Mouse (Mus musculus): ENCODE results near the gene Fbln5.
A peak's percentile ranks its signal among the peaks of the same experiment; 100 is the strongest.

Fbln5 gene

DNA sequence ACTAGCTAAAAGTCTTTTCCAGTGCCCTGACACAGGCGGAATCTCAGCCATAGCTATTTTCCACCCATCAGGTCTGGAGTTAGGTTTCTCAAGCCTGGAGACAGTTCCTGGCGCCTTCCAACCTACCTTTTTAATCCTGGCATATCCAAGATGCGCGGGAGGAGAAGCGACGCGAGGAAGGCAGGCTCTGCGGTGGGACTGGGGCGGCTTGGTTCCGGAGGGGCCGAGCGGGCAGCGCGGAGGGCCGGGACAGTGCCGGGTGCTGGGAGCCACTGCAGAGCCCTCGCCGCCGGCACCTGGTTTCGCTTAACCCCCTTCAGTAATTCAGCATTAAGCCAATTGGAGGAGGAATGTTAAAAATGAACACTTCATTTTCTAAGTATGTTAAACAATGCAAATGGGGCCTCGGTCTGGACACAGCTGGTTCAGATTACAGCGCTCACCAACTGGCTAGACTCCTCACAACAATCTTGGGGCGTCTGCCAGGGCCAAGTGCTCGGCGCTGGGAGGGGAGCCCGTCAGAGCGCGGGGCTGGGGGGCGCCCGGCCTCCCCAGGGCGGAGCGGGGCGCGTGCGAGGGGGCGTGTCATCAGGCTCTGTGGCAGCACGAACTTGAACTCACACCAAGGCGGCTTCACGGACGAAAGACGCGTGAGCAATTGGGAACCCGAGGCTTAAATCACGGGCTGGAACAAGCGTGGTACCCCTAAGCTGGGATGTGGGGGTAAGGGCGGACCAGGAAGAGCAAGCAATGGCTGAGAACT lies at the start of gene Fbln5:
Fbln5 (minus strand) TSS at position 448 of the 763 bp plus-strand sequence.
- peak; percentile 75 for DNase-seq

DNA sequence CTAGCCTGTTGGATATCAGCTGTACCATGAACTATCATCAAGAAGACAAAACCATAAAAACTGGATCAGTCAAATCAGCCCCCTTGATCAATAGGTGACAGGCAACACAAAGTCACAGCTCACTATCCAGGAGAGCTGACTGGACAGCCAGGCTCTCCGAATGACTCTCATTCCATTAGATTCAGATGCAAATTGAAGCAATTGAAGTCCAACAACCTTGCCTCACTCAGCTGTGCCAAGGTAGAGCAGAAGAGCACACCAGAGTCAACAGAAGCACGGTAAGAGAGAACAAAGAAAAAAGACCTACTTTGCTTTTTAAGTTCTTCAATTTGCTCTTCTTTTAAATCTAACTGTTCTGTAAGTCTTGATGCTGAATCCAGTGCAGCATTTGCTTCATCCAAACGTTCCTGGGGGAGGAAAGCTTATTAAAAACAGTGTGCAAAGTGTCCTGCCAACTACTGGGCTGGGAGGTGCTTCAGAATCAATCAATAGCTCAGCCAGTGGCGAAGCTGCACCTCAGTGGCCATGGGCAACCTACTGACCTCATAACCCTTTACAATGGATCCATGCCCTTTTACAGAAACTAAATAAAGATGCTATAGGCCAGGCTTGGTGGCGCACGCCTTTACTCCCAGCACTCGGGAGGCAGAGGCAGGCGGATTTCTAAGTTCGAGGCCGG lies 43.6 kb upstream of the Fbln5 start:
- DNase-seq: no peak

DNA sequence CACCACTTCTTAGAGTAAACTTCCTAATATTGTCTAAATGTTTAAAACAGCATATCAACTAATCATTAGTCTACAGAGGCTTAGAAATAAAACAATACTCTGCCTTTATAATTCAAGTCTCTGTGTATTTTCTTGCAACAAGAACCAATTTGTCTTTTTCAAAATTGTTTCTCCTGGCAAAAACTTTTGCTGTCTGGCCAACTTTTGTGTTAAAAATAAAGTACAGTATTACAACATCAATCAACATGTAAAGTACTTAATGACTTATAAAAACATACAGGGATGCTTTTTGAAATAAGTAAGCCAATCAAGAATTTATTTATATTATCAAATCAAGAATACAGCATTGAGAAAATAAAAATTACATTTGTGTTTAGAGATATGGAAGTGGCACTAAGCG lies 41.4 kb upstream of the Fbln5 start:
- no peak for DNase-seq

DNA sequence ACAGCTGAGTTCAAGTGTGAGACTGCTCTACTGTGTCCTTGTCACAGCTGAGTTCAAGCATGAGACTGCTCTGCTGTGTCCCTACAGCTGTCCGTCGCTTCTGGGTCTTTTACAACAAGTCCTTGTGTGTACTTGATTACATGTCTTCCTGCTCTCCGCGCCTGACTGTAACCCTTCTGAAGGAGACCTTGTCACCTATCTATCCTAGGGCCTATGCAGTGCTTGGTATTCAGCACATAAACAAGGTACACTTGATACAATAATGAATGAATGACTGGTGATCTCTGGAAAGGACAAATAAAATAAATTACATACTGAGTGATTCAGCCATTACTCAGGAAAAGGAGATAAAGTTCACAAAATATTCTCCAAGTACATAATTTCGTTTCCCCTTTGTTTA lies 39.2 kb upstream of the Fbln5 start:
- no peak for DNase-seq

DNA sequence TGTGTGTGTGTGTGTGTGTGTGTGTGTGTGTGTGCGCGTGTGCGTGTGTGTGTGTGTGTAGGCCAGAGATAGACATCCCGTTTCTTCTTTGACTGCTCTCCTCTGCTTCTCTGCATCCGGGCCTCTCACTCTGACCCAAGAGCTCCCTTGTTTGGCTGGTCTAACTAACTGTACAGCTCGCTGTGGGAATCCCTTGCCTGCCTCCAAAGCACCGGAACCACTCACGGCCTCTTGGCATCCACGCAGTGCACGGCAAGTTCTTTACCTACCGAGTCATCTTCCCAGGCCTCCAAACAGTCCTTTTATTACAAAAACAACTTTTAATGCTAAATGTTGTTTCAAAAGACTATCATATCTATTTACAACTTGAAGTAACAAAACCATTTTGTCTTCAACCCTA lies 35.5 kb upstream of the Fbln5 start:
- DNase-seq: no peak

DNA sequence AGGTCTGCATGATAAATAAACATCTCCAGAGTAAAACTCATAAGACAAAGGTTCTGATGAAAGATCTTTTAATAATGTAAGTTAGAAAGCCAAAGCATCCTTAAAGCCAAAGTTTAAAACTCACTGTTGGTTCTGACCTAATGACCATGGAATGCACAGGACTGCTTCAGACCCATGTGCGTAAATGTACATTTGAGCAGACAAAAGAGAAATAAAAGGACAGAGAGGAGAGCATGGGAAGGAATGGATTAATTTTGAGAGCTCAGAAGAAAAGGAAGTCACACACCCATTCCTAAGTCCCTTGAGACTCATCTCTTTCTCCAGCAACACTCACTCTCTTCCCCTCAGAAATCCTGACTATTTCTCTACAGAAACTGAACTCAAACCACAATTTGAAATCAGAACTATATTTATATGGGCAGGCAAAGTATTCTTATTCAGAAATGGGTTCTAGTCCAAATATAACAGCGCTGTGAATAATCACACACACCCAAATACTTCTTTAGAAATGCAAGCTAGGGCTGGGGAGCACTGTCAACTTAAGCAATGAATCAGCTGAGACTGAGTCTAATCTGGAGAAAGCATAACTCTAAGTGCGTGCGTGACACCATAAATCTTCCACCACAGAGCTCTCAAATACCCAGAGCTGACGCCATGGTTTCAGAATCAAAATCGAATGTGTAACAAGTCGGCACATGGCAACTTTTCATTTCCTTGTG lies 33.1 kb upstream of the Fbln5 start:
- DNase-seq: no peak

DNA sequence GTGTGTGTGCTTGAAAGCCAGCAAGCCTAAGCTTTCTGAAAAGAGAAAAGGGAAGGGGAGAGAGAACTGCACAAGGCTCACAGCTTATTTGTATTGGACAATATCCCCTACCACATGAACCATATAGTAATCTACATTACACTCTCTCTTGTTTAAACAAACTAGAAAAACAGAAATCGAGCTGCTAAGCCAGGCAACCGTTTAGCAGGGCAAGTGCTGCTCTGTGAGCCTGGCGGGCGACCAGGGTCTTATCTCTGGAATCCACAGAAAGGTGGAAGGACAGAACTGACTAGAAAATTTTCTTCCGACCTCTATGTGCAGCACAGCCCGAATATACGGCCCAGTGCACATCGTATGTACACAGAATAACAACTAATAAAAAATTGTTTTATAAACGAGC lies 32.5 kb upstream of the Fbln5 start:
- DNase-seq: no peak

DNA sequence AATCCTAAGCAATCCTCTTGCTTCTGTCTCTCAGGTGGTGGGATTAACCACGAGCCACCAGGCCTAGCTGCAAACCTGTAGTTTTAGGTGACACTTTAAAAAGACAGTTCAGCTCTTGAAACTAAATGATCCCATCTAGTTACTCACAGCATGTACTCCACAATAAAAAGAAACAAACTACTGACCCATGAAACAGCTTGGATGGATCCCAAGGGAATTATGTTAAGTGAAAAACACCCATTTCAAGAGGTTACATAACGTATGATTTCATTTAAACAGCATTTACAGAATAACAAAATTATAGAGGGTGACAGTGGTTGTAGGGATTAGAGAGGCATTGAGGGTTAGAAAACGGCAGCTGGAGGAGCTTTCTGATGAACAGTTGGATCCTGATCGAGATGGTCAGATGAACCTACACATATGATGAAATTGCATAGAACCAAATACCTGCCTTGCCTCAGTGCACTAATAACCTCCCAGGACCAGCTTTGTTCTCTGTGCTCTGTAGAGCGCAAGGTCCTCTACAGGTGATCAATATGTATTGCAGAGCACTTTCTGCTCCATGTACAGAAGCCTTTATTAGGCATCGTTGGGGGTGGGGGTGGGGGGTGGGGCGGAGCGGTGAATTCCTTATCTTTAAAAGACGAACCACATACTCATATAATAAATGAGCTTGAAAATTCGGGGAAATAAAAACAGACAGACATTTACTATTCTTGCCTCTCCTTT lies 17.9 kb upstream of the Fbln5 start:
- no peak for DNase-seq

DNA sequence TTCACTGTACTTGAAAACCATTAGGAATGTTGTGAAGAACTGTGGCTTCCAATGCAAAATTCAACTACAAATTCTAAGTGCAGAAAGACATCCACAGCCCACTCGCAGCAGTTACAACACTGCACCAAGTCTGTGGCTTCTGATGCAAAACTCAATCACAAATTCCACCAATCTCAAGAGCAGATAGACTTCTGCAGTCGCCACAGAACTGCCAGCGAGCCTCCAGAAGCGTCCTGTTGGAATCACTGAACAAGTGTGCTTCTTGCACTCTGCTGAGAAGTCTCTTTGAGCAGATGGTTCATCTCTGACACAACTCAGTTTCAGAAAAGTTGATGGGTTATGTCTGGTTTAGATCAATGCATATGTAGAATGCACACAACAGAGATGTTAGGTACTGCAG lies 15.9 kb upstream of the Fbln5 start:
- no peak for DNase-seq

DNA sequence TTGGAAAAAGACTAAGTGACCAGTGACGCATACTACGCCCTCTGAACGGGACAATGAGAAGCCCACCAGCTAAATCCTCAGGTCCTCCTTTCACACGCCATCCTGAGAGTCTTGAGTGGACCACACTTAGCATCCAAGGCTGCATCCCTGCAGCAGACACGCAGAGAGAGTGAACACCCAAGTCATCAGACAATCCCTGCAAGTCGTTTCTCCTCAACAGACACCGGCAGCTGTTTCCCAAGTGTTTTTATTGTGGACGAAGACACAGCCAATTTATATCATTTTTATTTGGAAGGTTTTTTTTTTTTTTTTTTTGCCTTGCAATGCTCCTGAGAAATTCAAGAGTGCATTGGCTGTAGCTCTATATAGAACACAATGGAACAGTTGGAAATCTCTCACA lies 14.9 kb upstream of the Fbln5 start:
- no peak for DNase-seq

DNA sequence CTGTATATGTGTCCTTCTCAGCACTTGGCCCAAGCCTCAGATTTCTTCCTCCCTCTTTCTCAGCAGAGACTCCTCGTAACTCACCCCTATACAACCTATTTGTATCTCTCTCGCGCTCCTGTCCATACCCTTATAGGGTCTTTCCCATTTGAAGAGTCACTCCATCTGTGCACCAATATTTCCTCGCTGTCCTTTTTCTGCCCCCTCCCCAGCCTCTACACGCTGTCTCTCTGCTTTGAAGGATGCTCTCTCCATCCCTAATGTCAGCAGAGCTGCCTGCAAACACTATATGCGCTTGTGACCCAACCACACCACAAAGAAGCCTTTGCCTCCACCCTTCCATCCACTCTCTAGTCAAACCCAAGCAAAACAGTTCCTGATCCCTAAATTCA lies 14.3 kb upstream of the Fbln5 start:
- no peak for DNase-seq

DNA sequence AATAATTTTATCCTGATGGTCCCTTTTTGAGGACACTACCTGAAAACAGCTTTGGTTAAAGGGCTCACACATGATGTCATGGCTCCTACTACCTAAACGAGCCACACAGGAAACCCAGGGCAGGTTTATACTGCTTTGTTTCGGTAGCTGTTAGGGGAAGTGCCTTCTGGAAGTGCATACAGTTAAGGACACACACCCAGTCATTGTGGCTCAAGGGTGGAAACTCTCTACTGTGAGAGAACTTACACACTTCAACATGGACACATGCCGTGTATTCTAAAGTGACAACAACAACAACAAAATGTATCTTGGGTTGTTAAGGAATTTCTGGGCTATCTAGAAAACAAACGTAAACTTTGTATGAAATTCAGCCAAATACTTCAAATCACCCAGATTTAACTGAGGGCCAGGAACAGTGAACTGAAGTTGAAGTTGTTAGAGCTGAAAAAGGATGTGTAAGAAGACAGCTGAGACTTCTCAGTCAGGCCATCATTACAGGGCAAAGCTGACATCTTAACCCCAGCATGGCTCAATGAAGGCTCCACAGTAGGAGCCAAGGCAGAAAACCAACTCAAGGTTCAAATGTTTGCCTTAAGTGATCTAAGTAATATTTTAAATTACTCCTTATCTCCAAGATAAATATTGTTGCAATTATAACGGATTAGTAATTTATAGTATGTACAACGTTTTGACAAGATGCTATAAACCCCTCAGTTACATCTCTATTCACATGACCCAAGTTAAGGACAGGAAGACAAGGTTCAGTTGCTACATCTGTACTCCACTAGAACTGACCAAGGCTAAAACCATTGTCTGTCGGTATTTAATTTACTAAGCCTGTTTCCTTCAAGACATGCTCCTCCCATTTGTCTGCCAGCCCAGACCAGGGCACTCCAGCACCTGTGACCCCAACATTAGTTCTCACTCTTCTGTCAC lies 13.6 kb upstream of the Fbln5 start:
- no peak for DNase-seq

DNA sequence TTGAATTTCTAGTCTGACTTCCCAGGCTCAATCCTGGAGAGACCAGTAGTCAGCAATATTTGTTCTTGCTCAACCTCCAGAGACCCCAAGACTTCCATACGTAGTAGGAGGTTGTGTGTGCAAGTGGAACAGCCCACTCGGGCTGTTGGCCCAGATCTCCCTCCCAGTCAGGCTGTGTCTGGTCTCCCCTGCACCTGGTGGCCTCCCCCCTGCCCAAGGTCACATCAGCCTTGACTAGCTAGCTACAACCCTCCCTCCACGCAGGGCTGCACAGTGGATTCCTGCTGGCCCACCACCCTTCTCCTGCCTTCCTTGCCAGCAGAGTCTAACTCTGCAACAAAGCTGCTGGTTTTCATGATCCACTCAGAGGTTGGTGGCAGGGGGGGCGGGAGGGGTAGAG lies 12.4 kb upstream of the Fbln5 start:
- no peak for DNase-seq

DNA sequence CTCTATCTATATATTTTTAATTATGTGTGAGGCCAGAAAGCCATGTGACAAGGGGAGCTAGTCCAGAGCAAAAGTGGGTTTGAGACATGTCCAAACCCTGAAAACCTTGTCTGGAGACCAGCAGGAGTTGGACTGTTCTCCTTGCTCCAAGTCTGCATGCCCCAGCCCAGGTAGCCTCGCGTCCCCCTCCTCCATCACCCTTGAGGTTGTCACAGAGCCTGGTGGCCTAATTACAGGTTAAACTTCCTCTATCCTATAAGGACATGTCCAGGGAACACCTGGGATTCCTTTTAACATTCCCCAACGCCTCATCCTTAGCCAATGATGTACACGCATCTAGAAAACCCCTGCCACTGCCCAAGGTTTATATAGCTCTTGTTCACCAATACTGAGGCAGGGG lies 4.3 kb upstream of the Fbln5 start:
- no peak for DNase-seq

DNA sequence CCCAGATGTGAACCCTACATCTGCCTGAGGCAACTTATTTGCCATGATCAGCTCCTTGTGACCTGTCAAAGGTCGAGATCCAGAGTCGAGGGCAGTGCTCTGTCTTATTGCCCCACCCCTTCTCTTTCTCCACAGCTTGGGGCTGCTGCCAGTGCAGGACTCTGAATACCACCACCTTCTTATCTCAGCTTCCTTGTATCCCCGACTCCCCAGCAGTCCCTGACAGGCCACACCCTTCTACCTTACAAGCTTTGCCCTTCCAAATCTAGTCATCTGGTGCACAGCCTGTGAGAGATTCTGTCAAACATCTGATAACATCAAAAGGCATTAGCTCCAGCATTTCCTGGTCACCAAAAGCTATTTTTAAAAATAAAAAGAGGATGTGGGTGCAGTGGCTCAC lies 2.7 kb upstream of the Fbln5 start:
- no peak for DNase-seq

DNA sequence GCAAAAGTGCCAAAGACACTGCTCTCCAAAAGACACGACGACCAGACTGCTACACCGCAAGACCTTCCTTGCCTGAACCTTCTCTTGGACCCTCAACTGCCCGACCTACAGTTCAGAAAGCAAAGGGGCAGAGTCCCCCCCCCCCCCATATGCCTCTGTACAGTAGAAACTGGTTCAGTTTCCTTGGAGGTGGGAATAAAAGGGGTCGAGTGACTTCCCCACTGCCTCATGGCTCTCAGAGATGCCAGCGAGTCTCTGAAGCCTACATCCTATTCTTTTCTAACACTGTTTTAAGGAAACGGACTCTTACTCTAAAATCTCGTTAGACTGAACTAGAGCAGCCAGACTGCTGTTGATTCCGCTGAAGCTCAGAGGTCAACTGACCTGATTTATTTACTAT lies 715 bp upstream of the Fbln5 start:
- no peak for DNase-seq

DNA sequence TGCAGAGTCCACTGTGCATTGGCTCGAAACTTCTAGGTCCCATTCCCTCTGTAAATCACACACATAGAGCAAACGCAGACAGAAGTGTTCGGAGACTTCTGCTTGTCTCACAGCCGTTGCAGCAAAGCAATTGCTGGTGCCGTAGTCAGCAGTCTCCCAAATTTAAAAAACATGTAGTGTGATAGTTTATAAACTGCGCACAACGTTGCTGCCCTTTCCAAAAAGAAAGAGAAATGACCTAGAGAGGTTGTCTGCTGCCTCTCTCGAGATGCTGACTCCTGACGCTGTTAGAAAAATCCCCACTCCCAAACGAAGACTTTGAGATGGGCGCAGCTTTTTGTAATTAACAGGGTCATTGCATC lies 628 bp downstream of the Fbln5 start:
- no peak for DNase-seq

DNA sequence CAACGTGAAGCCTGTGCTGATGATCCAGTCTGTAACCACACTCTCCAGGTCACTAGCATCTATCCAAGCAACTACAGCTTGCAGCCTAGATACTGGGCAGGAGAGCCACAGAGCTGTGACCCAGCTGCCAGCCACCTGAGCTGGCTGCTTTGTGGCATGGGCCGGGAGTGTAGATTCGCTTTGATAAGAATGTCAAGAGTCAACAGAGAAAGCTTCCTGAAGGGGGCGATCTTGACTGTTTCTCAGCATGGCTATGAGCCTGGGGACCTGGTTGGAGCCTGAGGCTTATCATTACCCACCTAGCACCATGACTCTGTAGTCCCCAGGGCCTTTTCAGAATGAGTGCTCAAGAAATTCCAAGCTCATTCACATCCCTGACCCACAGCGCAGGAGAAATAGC lies 2.0 kb downstream of the Fbln5 start:
- DNase-seq: peak; percentile 71

DNA sequence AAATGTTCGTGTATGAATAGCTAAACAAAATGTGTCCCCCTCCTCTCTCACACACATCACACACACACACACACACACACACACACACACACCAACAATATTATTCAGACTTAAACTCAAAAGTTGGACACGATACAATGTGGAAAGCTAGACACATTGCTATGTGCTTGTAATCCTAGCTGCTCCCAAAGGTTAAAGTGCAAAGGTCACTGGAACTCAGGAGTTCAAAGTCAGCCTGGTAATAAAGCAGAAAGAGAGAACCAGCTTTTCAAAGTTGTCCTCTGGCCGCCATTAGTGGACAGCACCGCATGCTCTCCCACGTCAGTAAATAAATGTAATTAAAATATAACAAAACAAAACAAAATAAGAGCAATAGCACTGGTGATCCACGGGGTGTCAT lies 3.1 kb downstream of the Fbln5 start:
- DNase-seq: no peak

DNA sequence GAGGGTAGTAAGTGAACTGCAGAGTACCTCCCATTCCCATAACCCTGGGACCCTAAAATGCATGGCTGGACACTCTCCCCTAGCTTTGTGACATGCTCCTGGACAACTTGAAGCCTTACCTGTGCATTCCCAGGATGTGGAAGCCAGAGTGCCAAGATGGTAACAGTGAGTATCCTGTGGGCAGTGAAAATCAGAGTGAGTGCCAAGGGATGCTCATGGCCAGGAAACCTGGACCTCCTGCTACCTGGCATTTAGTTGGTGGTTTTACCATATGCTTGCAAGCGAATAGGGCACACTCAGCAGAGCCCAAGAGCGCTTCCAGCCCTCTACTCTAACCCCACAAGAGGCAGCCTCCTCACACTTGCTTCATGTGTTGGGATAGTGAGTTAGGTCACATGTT lies 4.4 kb downstream of the Fbln5 start:
- DNase-seq: no peak

DNA sequence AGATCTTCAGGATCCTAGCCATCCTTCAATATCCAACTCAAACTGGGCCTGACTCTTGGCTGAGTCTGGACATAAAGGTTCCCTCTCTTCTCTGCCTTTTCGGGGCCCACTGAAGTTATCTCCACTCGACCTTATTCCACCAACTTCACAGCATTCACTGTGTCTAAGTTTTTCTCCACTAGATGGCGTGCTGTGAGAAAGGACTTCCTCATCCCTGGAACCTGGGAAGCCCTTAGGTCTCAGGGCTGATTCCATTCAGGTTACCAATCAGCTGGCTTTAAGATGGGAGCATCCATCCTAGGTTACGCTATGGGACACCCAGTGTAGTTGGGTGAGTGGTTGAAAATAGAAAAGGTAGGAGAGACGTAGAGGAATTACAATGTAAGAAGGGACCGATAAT lies 7.7 kb downstream of the Fbln5 start:
- DNase-seq: peak; percentile 68

DNA sequence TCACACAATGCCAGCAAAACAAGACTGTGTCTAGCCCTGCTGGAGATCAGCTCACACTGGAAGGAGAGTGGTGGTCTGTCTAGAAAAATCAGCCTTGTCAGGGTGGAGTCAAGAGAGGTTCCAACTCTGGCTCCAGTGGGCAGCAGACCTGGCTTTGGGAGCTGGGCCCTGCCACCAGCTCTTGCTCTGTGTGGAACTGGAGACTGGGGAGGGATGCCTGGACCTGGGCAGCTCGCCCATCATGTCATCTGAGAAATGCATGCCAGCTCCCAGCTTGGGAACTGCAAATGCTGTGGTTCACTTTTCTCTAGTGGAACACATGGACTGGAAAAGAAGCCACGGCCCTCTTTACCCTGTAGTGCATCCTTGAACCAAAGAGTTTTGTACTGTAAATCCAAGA lies 8.3 kb downstream of the Fbln5 start:
- DNase-seq: no peak
